Mouse (Mus musculus) bone marrow, adult 2 months (tissue): Measurements from ENCODE around the gene Prr5. TPM values are rescaled to one million over a fixed set of nuclear protein-coding genes. Genes with fewer than 3 reads are reported as not detected.
A peak's percentile ranks its signal among the peaks of the same experiment; 100 is the strongest.
"Not testable (repeated sequence)": the region's sequence is repeated elsewhere in the genome, so short reads cannot be mapped to it uniquely, and the experiment has no call there.

ENCODE experiments used
- H3K27ac ChIP-seq: fragments of 200-500 bp; 2 replicates; pipeline ENCODE4 v1.5.1; 2012; ENCODE audit warnings: low read depth, mild to moderate bottlenecking, control low read depth, inconsistent platforms, low read length; ENCODE audit not compliant: control insufficient read depth, poor library complexity, insufficient read depth
- H3K4me1 ChIP-seq: fragments of 200-500 bp; 2 replicates; pipeline ENCODE4 v1.6.1; 2011; ENCODE audit warnings: low read length; ENCODE audit not compliant: control insufficient read depth, insufficient read depth
- H3K4me3 ChIP-seq: fragments of 200-500 bp; replicated peaks from 2 replicates; pipeline ENCODE3; 2011; ENCODE audit warnings: mild to moderate bottlenecking, low read depth, low read length, control low read depth; ENCODE audit not compliant: control insufficient read depth
- CTCF ChIP-seq: fragments of 200-500 bp; IDR thresholded peaks from 2 replicates; pipeline ENCODE4 v1.5.1; 2011; ENCODE audit warnings: low read length, control low read depth; ENCODE audit not compliant: control insufficient read depth, insufficient read depth
- POLR2A ChIP-seq: fragments of 200-500 bp; IDR thresholded peaks from 2 replicates; pipeline ENCODE4 v1.6.1; 2011; ENCODE audit warnings: low read depth, mild to moderate bottlenecking, control low read depth, low read length, borderline replicate concordance; ENCODE audit not compliant: control insufficient read depth
- WGBS: fragments of 180-500 bp; shearing (Covaris S2); methylation state at CpG from one replicate; pipeline ENCODE4 v1.1.7; 2018; 5-methylcytosine and 5-hydroxymethylcytosine counted together
- polyA plus RNA-seq: library from polyadenylated mRNA; stranded (reverse); fragments of >200 nt; gene quantifications from 2 replicates; pipeline ENCODE4 v1.2.4, GENCODE M21; 2011; ENCODE audit warnings: low replicate concordance; ENCODE audit not compliant: missing spikeins, insufficient read depth, insufficient read length

Gene Prr5
- polyA plus RNA-seq, 1 experiment, result 8.8 TPM

- no peak overlapping the region for H3K4me3 ChIP-seq
- peaks cover 2% of the 10 kb centered on the region; the same call in 1 of the 2 replicates for H3K4me1 ChIP-seq
- TF ChIP-seq POLR2A (no peak), CTCF (no peak)
- H3K27ac ChIP-seq, result no peak overlapping the region
- WGBS, result 77% methylated on average over 7 of the region's 7 CpGs
These were observed 34.6 kb downstream of the Prr5 start for GRCm38 (mm10) chr15:84703992-84704391.

GRCm38 (mm10) chr15:84705351-84705901 is 36.0 kb downstream of the Prr5 start:
- Histone ChIP-seq H3K27ac (peak overlapping the region; percentile 44), H3K4me3 (no peak overlapping the region), H3K4me1 (peaks cover 2% of the 10 kb centered on the region; the same call in 1 of the 2 replicates)
- WGBS, result 72% methylated on average over 6 of the region's 6 CpGs
- TF ChIP-seq CTCF (no peak), POLR2A (no peak)

- no peak overlapping the region for H3K27ac ChIP-seq
- no peak overlapping the region for H3K4me3 ChIP-seq
- 69% methylated on average over 6 of the region's 6 CpGs for WGBS
- peaks cover 2% of the 10 kb centered on the region; the same call in 1 of the 2 replicates for H3K4me1 ChIP-seq
- TF ChIP-seq POLR2A (no peak), CTCF (no peak)
These were observed 37.7 kb downstream of the Prr5 start for GRCm38 (mm10) chr15:84706983-84707619.

GRCm38 (mm10) chr15:84712566-84713405 is 43.4 kb downstream of the Prr5 start:
- no peak for TF ChIP-seq POLR2A
- no peak for TF ChIP-seq CTCF
- Histone ChIP-seq H3K27ac (no peak overlapping the region), H3K4me3 (no peak overlapping the region), H3K4me1 (no peaks in the 10 kb centered on the region; the same call in 1 of the 2 replicates)
- 77% methylated on average over 14 of the region's 14 CpGs for WGBS

- under 1% methylated on average over 17 of the region's 17 CpGs for WGBS
- Histone ChIP-seq H3K4me1 (no peaks in the 10 kb centered on the region; the same call in 1 of the 2 replicates), H3K4me3 (no peak overlapping the region), H3K27ac (no peak overlapping the region)
- TF ChIP-seq POLR2A, result no peak
- TF ChIP-seq CTCF, result no peak
These were observed 45.3 kb downstream of the Prr5 start for GRCm38 (mm10) chr15:84714730-84715129.

- Histone ChIP-seq H3K4me3 (no peak overlapping the region), H3K4me1 (no peaks in the 10 kb centered on the region; the same call in 1 of the 2 replicates), H3K27ac (no peak overlapping the region)
- WGBS, result 26% methylated on average over 11 of the region's 11 CpGs
- no peak for TF ChIP-seq POLR2A
- TF ChIP-seq CTCF, result no peak
These were observed 45.7 kb downstream of the Prr5 start for GRCm38 (mm10) chr15:84715132-84715531.

- H3K27ac ChIP-seq, H3K4me1 ChIP-seq, H3K4me3 ChIP-seq: not testable (repeated sequence)
- WGBS, result 63% methylated on average over 6 of the region's 6 CpGs
These were observed 48.3 kb downstream of the Prr5 start for GRCm38 (mm10) chr15:84717570-84718270.

GRCm38 (mm10) chr15:84718785-84719184 is 49.4 kb downstream of the Prr5 start:
- Histone ChIP-seq H3K4me3 (no peak overlapping the region), H3K4me1 (no peaks in the 10 kb centered on the region; the same call in 1 of the 2 replicates), H3K27ac (no peak overlapping the region)
- WGBS, result 57% methylated on average over 3 of the region's 3 CpGs
- TF ChIP-seq POLR2A (no peak), CTCF (no peak)
